Mouse (Mus musculus): ENCODE results near the gene Oog1.
"Not testable (repeated sequence)": the region's sequence is repeated elsewhere in the genome, so short reads cannot be mapped to it uniquely, and the experiment has no call there.

Oog1 gene

GRCm38 (mm10) chr12:87602388-87602787, at the start of gene Oog1:
Oog1 (plus strand) TSS chr12:87602688.
- DNase-seq = not testable (repeated sequence)

- not testable (repeated sequence) for DNase-seq
These were observed 1.1 kb upstream of the Oog1 start for GRCm38 (mm10) chr12:87601388-87601787.

DNA sequence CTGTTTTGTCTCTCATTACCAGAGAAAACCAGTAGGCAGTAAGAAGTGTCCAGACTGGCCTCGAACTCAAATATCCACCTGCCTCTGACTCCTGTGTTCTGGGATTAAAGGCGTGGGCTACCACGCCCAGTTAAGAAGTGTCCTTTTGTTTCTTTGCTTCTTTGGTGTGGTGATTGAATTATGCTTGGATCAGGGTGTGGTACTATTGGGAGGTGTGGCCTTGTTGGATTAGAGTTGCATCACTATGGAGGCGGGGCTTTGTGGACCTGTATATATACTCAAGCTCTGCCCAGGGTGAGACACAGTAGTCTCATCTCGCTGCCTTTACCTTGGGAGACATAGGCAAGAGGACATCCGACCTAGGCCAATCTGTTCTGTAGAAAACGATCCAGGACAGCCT, 16.1 kb downstream of the Oog1 start, which contains the start of gene Gm4027:
Gm4027 (plus strand) TSS at position 301 of the 400 bp plus-strand sequence.
- not testable (repeated sequence) for DNase-seq

DNA sequence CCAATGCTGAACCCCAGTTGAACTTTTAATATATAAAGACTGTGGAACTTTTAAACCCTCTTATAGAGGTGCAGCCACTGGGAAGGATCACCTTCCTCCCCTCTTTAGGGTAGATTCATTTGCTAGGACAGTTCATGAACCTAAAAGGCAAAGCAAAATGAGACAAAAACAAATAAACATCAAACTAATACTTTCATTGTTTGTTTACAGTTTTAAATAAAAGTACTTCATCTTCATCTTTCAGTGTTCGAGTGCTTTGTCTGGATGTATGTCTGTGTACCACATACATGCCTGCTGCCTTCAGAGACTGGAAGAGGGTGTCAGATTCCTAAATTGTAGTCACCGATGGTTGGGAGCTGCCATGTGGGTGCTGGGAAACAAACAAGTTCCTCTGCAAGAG, 42.0 kb downstream of the Oog1 start, which contains the start of gene Gm16381:
Gm16381 (minus strand) TSS at position 101 of the 400 bp plus-strand sequence.
- DNase-seq = not testable (repeated sequence)

DNA sequence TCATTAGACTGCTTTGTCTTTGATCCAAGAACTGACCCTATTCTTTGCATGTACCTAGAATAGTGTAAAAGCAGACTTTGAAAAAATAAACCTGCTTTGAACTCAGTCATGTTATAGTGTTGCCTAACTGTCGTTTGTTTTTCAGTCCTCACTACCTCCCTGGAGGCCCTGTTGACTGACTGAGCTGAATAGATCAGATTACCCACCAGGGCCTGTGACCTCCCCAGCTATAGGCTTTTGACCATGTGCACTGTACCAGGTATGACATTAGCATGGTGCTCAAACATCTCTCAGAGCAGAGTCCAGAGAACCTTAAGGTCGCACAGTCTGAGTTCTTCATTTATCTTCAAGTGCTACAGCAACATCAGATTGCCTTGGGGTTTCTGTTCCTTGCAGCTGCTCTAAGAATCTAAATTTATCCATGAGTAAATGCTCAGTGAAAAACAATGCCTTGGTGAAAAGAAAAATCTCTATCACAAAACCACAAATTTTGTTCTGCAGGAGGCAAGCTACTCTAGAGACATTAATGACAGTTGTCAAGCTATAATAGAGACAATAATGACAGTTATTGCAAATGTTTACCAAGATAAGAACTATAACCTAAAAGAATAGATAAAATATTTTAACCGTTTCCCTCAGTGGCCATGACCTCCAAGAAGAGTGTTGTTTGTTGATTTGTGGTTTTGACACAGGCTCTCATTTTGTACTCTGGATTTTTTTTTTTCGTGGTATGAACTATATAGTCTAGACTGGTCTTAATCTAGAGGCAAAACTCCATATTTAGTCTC, 50.6 kb downstream of the Oog1 start:
- not testable (repeated sequence) for DNase-seq

Measured in thymus, postnatal 4 days (tissue).